Comparison of ENCODE assay signal across 23 mouse cellular contexts in the genomic region with DNA sequence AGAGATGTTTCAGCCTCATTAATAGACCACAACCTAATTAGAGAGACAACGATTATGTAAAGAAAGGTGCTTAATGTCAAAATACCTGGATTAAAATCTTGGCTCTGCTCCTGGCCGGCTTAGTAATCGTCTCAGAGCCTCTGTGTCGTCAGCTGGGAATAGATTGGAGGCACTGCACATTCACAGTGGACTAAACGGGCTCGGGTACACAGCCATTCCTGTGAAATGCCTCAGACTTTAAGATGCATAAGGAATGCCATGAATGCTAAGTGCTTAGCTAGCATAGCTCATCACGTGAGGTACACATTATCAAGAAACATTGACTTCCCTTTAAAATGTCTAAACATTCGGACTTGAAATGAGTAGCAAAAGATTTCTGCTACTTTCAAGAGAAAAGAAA.
"Had no signal": no experiment of that assay in that cellular context is flagged by ENCODE, and none has a peak within 500 bp of the region (broad histone marks: within the 10 kb centered on the region; RNA-seq: fewer than 3 reads in every experiment).

No protein-coding gene starts in this region.

- H3K4me1 ChIP-seq: intestine, embryonic 15.5 days; kidney, embryonic 15.5 days; limb, embryonic 12.5 days; limb, embryonic 15.5 days; neural tube, embryonic 12.5 days; neural tube, embryonic 15.5 days; stomach, embryonic 15.5 days had no signal

- H3K9me3 ChIP-seq: intestine, embryonic 15.5 days; kidney, embryonic 15.5 days; limb, embryonic 12.5 days; limb, embryonic 15.5 days; neural tube, embryonic 12.5 days; neural tube, embryonic 15.5 days; stomach, embryonic 15.5 days had no signal

- H3K4me3 ChIP-seq: intestine, embryonic 15.5 days; kidney, embryonic 15.5 days; left cerebral cortex, adult 2 months; limb, embryonic 12.5 days; limb, embryonic 15.5 days; neural tube, embryonic 12.5 days; neural tube, embryonic 15.5 days; stomach, embryonic 15.5 days had no signal

- H3K27me3 ChIP-seq: intestine, embryonic 15.5 days; kidney, embryonic 15.5 days; limb, embryonic 12.5 days; limb, embryonic 15.5 days; neural tube, embryonic 12.5 days; neural tube, embryonic 15.5 days; stomach, embryonic 15.5 days had no signal

- ATAC-seq: intestine, embryonic 15.5 days; liver, postnatal 0 days had no signal

- H3K27ac ChIP-seq: intestine, embryonic 15.5 days; kidney, embryonic 15.5 days; left cerebral cortex, adult 2 months; limb, embryonic 12.5 days; limb, embryonic 15.5 days; liver, embryonic 14.5 days; neural tube, embryonic 12.5 days; neural tube, embryonic 15.5 days; stomach, embryonic 15.5 days had no signal

- DNase-seq: kidney, adult 11 months; kidney, adult 8-10 months; kidney, postnatal 10 days; kidney, postnatal 36 days; layer of hippocampus, postnatal 36 days; liver, postnatal 0 days; lung, embryonic 14.5 days; lung, postnatal 10 days; lung, postnatal 4 days; right cerebral cortex, postnatal 25 days; spleen, adult 18-20 months; thymus, postnatal 25 days had no signal

- H3K4me2 ChIP-seq: intestine, embryonic 15.5 days; kidney, embryonic 15.5 days; limb, embryonic 12.5 days; limb, embryonic 15.5 days; liver, embryonic 11.5 days; lung, embryonic 14.5 days; midbrain, embryonic 11.5 days; neural tube, embryonic 12.5 days; neural tube, embryonic 15.5 days; stomach, embryonic 15.5 days had no signal

- H3K9ac ChIP-seq: intestine, embryonic 15.5 days; kidney, embryonic 15.5 days; limb, embryonic 12.5 days; limb, embryonic 15.5 days; liver, embryonic 14.5 days; liver, postnatal 0 days; lung, embryonic 14.5 days; neural tube, embryonic 12.5 days; neural tube, embryonic 15.5 days; stomach, embryonic 15.5 days had no signal

- H3K36me3 ChIP-seq: intestine, embryonic 15.5 days; kidney, embryonic 15.5 days; limb, embryonic 12.5 days; limb, embryonic 15.5 days; neural tube, embryonic 12.5 days; neural tube, embryonic 15.5 days; stomach, embryonic 15.5 days had no signal
